Mouse (Mus musculus) MEL (cell line): Measurements from ENCODE around the gene Ano6. TPM values are rescaled to one million over a fixed set of nuclear protein-coding genes. Genes with fewer than 3 reads are reported as not detected.

Source experiments
- DNase-seq: peaks from one replicate; pipeline ENCODE4 v3.0.0; 2011; ENCODE audit warnings: low read depth, low spot score
- H3K27ac ChIP-seq: 2 replicates; pipeline ENCODE4 v1.5.1; 2012; ENCODE audit warnings: low read depth, mild to moderate bottlenecking, control low read depth, low read length, moderate library complexity; ENCODE audit not compliant: control insufficient read depth
- H3K27me3 ChIP-seq, 2 experiments: fragments of 150-350 bp in 1 of 2; sonication (generic) in 1 of 2; 2 replicates each; pipeline ENCODE4 v1.6.1; 2012; ENCODE audit warnings: low read length in 2 of 2, mild to moderate bottlenecking in 2 of 2, improper control_type of control experiment in 1 of 2, moderate library complexity in 1 of 2; ENCODE audit not compliant: insufficient read depth in 2 of 2, control insufficient read depth in 1 of 2
- H3K36me3 ChIP-seq, 2 experiments: 2 replicates each; pipeline ENCODE4 v1.6.1; 2012 to 2014; ENCODE audit warnings: low read length in 2 of 2, improper control_type of control experiment in 1 of 2, inconsistent platforms in 1 of 2, mild to moderate bottlenecking in 1 of 2; ENCODE audit not compliant: insufficient read depth in 2 of 2, control insufficient read depth in 1 of 2
- H3K4me1 ChIP-seq, 2 experiments: fragments of 150-350 bp in 1 of 2; sonication (generic) in 1 of 2; 2 replicates each; pipeline ENCODE4 v1.6.1; 2012; ENCODE audit warnings: low read length in 2 of 2, improper control_type of control experiment in 1 of 2, mild to moderate bottlenecking in 1 of 2; ENCODE audit not compliant: insufficient read depth in 2 of 2, control insufficient read depth in 1 of 2
- H3K4me3 ChIP-seq, 2 experiments: fragments of 150-350 bp in 1 of 2; sonication (generic) in 1 of 2; 2 replicates each; pipeline ENCODE4 v1.5.1; 2012; ENCODE audit warnings: low read depth in 2 of 2, low read length in 2 of 2, mild to moderate bottlenecking in 2 of 2, moderate library complexity in 2 of 2, control low read depth in 1 of 2, improper control_type of control experiment in 1 of 2; ENCODE audit not compliant: control insufficient read depth in 1 of 2, insufficient read depth in 1 of 2
- H3K79me2 ChIP-seq: 2 replicates; pipeline ENCODE4 v1.6.1; 2012; ENCODE audit warnings: mild to moderate bottlenecking, low read length, moderate library complexity; ENCODE audit not compliant: control insufficient read depth, poor library complexity, insufficient read depth
- H3K9ac ChIP-seq: 2 replicates; pipeline ENCODE4 v1.6.1; 2012; ENCODE audit warnings: low read depth, mild to moderate bottlenecking, control low read depth, low read length, moderate library complexity; ENCODE audit not compliant: control insufficient read depth, poor library complexity, severe bottlenecking
- H3K9me3 ChIP-seq: fragments of 150-350 bp; sonication (generic); replicated peaks from 2 replicates; pipeline ENCODE4 v1.6.1; 2012; ENCODE audit warnings: mild to moderate bottlenecking, low read length, improper control_type of control experiment, moderate library complexity; ENCODE audit not compliant: insufficient read depth
- BHLHE40 ChIP-seq: IDR thresholded peaks from 2 replicates; pipeline ENCODE4 v1.6.1; 2012; ENCODE audit warnings: low read depth, mild to moderate bottlenecking, inconsistent platforms, low read length, improper control_type of control experiment, borderline replicate concordance
- CTCF ChIP-seq, 3 experiments: IDR thresholded peaks in 2 of 3; conservative IDR thresholded peaks in 1 of 3; 2 replicates each; pipeline ENCODE4 v1.5.1; 2011 to 2012; ENCODE audit warnings: low read length in 3 of 3, low read depth in 2 of 3, mild to moderate bottlenecking in 2 of 3, improper control_type of control experiment in 1 of 3, inconsistent platforms in 1 of 3, mixed read lengths in 1 of 3, moderate library complexity in 1 of 3; ENCODE audit not compliant: control insufficient read depth in 1 of 3, insufficient read depth in 1 of 3, poor library complexity in 1 of 3, severe bottlenecking in 1 of 3
- ELF1 ChIP-seq: IDR thresholded peaks from 2 replicates; pipeline ENCODE4 v1.6.1; 2014; ENCODE audit warnings: low read depth, mild to moderate bottlenecking, inconsistent platforms, low read length, improper control_type of control experiment, moderate library complexity
- EP300 ChIP-seq, 2 experiments: IDR thresholded peaks; 2 replicates each; pipeline ENCODE4 v1.6.1; 2011; ENCODE audit warnings: improper control_type of control experiment in 2 of 2, low read length in 2 of 2, low read depth in 1 of 2, mild to moderate bottlenecking in 1 of 2
- ETS1 ChIP-seq: IDR thresholded peaks from 2 replicates; pipeline ENCODE4 v1.6.1; 2012; ENCODE audit warnings: low read depth, mild to moderate bottlenecking, inconsistent platforms, low read length, improper control_type of control experiment, moderate library complexity
- HCFC1 ChIP-seq: IDR thresholded peaks from 2 replicates; pipeline ENCODE4 v1.6.1; 2012; ENCODE audit warnings: low read depth, mild to moderate bottlenecking, inconsistent platforms, low read length, improper control_type of control experiment, moderate library complexity
- JUND ChIP-seq: IDR thresholded peaks from 2 replicates; pipeline ENCODE4 v1.6.1; 2011; ENCODE audit warnings: low read depth, mild to moderate bottlenecking, improper control_type of control experiment, low read length
- KAT2A ChIP-seq: conservative IDR thresholded peaks from 2 replicates; pipeline ENCODE4 v1.6.1; 2012; ENCODE audit warnings: low read depth, low read length, improper control_type of control experiment, inconsistent platforms
- MAZ ChIP-seq: IDR thresholded peaks from 2 replicates; pipeline ENCODE4 v1.6.1; 2012; ENCODE audit warnings: low read depth, mild to moderate bottlenecking, inconsistent platforms, low read length, improper control_type of control experiment
- MEF2A ChIP-seq: IDR thresholded peaks from 2 replicates; pipeline ENCODE4 v1.6.1; 2014; ENCODE audit warnings: low read depth, mild to moderate bottlenecking, inconsistent platforms, low read length, improper control_type of control experiment; ENCODE audit not compliant: poor library complexity, insufficient replicate concordance, severe bottlenecking; ENCODE audit errors: extremely low read depth
- MYB ChIP-seq: IDR thresholded peaks from 2 replicates; pipeline ENCODE4 v1.6.1; 2011; ENCODE audit warnings: mild to moderate bottlenecking, low read depth, low read length, improper control_type of control experiment
- NELFE ChIP-seq: IDR thresholded peaks from 2 replicates; pipeline ENCODE4 v1.6.1; 2011; ENCODE audit warnings: low read depth, low read length, improper control_type of control experiment
- NRF1 ChIP-seq: IDR thresholded peaks from 2 replicates; pipeline ENCODE4 v1.6.1; 2014; ENCODE audit warnings: low read depth, mild to moderate bottlenecking, inconsistent platforms, low read length, improper control_type of control experiment, moderate library complexity; ENCODE audit not compliant: poor library complexity, insufficient read depth, severe bottlenecking
- POLR2A ChIP-seq, 2 experiments: IDR thresholded peaks; 2 replicates each; pipeline ENCODE4 v1.6.1; 2011 to 2012; ENCODE audit warnings: low read length in 2 of 2, mild to moderate bottlenecking in 2 of 2, control low read depth in 1 of 2, improper control_type of control experiment in 1 of 2, low read depth in 1 of 2, moderate library complexity in 1 of 2; ENCODE audit not compliant: control insufficient read depth in 1 of 2, insufficient read depth in 1 of 2, poor library complexity in 1 of 2
- POLR2AphosphoS2 ChIP-seq: IDR thresholded peaks from 2 replicates; pipeline ENCODE4 v1.6.1; 2011; ENCODE audit warnings: low read length, improper control_type of control experiment
- POLR2AphosphoS5 ChIP-seq: IDR thresholded peaks from 2 replicates; pipeline ENCODE4 v1.6.1; 2012; ENCODE audit warnings: low read depth, borderline replicate concordance, mild to moderate bottlenecking, inconsistent platforms, low read length, moderate library complexity, mixed read lengths
- TAL1 ChIP-seq: IDR thresholded peaks from 2 replicates; pipeline ENCODE4 v1.6.1; 2012; ENCODE audit warnings: mild to moderate bottlenecking, inconsistent platforms, low read length, moderate library complexity, mixed read lengths
- TBP ChIP-seq: IDR thresholded peaks from 2 replicates; pipeline ENCODE4 v1.8.0; 2011; ENCODE audit warnings: low read depth, low read length, improper control_type of control experiment
- TCF12 ChIP-seq: IDR thresholded peaks from 2 replicates; pipeline ENCODE4 v1.6.1; 2014; ENCODE audit warnings: low read depth, mild to moderate bottlenecking, inconsistent platforms, low read length, improper control_type of control experiment, moderate library complexity
- UBTF ChIP-seq: IDR thresholded peaks from 2 replicates; pipeline ENCODE4 v1.6.1; 2012; ENCODE audit warnings: low read depth, mild to moderate bottlenecking, inconsistent platforms, low read length, improper control_type of control experiment, moderate library complexity, borderline replicate concordance; ENCODE audit not compliant: insufficient read depth
- USF1 ChIP-seq: IDR thresholded peaks from 2 replicates; pipeline ENCODE4 v1.6.1; 2014; ENCODE audit warnings: low read depth, mild to moderate bottlenecking, inconsistent platforms, low read length, improper control_type of control experiment, moderate library complexity
- USF2 ChIP-seq, 2 experiments: IDR thresholded peaks; 2 replicates each; pipeline ENCODE4 v1.6.1; 2011 to 2012; ENCODE audit warnings: improper control_type of control experiment in 2 of 2, low read length in 2 of 2, borderline replicate concordance in 1 of 2, inconsistent platforms in 1 of 2, low read depth in 1 of 2, mild to moderate bottlenecking in 1 of 2; ENCODE audit not compliant: insufficient read depth in 1 of 2
- ZNF384 ChIP-seq: IDR thresholded peaks from 2 replicates; pipeline ENCODE4 v1.6.1; 2012; ENCODE audit warnings: low read depth, mild to moderate bottlenecking, inconsistent platforms, low read length, improper control_type of control experiment
- polyA plus RNA-seq, 2 experiments: library from polyadenylated mRNA; stranded (reverse) in 1 of 2; unstranded in 1 of 2; fragments of >175 nt in 1 of 2; fragments of >200 nt in 1 of 2; gene quantifications; 2 replicates each; pipeline versions ENCODE4 v1.2.1 to v1.2.4; 2012; ENCODE audit warnings: low replicate concordance in 2 of 2, low read depth in 1 of 2; ENCODE audit not compliant: insufficient read length in 2 of 2, insufficient read depth in 1 of 2, missing spikeins in 1 of 2
- total RNA-seq: library from RNA; depleted of rRNA; stranded (reverse); fragments of 300-350 nt; gene quantifications from 2 replicates; pipeline ENCODE4 v1.2.3, GENCODE M21; 2012

Ano6 gene
- total and polyA plus RNA-seq, 3 experiments = 54.8 to 66.6 (median 61.4) TPM

DNA sequence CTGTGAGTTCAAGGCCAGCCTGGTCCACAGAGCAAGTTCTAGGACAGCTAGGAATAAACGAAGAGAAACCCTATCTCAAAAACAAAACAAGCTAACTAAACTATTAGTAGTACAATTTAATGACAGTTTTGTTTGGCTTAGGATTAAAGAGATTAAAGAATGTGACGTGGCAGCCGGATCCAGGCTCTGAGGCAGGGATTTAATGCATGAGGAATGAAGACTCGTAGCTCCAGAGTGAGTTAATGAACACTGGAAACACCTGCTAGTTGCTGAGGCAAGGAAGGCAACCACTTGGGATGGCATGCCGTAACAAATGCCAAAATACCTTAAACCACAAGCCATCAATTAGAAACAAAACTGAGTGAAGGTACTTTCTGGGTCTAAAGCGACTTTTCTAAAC is 153.7 kb downstream of the Ano6 start:
- Histone ChIP-seq H3K9me3 (no peaks in the 10 kb centered on the region), H3K27ac (no peak overlapping the region), H3K4me1 (no peaks in the 10 kb centered on the region), H3K4me3 (no peak overlapping the region), H3K79me2 (no peaks in the 10 kb centered on the region), H3K36me3 (peaks cover 0 to 28% of the 10 kb centered on the region in 2 experiments; a peak in 2 of 4 replicates), H3K27me3 (no peaks in the 10 kb centered on the region), H3K9ac (no peak overlapping the region)
- no peak for DNase-seq
- TF ChIP-seq ELF1 (no peak), UBTF (no peak), TAL1 (no peak), ZNF384 (no peak), TCF12 (no peak), MAZ (no peak), ETS1 (no peak), BHLHE40 (no peak), NRF1 (no peak), POLR2A (IDR thresholded peaks at IDR 0.05; ENCODE audit: control insufficient read depth in 1 of 2, insufficient read depth in 1 of 2, low read depth in 1 of 2, low read length in 2 of 2, poor library complexity in 1 of 2) (no peak), KAT2A (no peak), HCFC1 (no peak), USF2 (IDR thresholded peaks at IDR 0.05; ENCODE audit: borderline replicate concordance in 1 of 2, insufficient read depth in 1 of 2, low read depth in 1 of 2, low read length in 2 of 2) (no peak), MYB (no peak), USF1 (no peak), POLR2AphosphoS2 (no peak), TBP (no peak), EP300 (IDR thresholded peaks at IDR 0.05; ENCODE audit: low read depth in 1 of 2, low read length in 2 of 2) (no peak)

GRCm38 (mm10) chr15:95945951-95946708 is 155.5 kb downstream of the Ano6 start:
- Histone ChIP-seq H3K4me1 (no peaks in the 10 kb centered on the region), H3K4me3 (no peak overlapping the region), H3K9ac (no peak overlapping the region), H3K9me3 (no peaks in the 10 kb centered on the region), H3K79me2 (no peaks in the 10 kb centered on the region), H3K27me3 (no peaks in the 10 kb centered on the region), H3K36me3 (peaks cover 0 to 25% of the 10 kb centered on the region in 2 experiments; a peak in 2 of 4 replicates), H3K27ac (no peak overlapping the region)
- no peak for DNase-seq
- TF ChIP-seq NELFE (no peak), CTCF (IDR thresholded peaks at IDR 0.05 in 2 of 3, conservative IDR thresholded peaks at IDR 0.05 in 1 of 3; ENCODE audit: control insufficient read depth in 1 of 3, insufficient read depth in 1 of 3, low read depth in 2 of 3, low read length in 3 of 3, poor library complexity in 1 of 3, severe bottlenecking in 1 of 3) (no peak), MEF2A (no peak), POLR2AphosphoS5 (no peak), JUND (no peak), TAL1 (no peak), ELF1 (no peak)
